15 mouse cellular contexts compared by ENCODE assay signal in genomic region chr4:41000842-41001639, GRCm38 (mm10). TPM values are rescaled to one million over a fixed set of nuclear protein-coding genes. Genes with fewer than 3 reads are reported as not detected.
DNase-seq lines count a peak whose midpoint lies in the region; ATAC-seq and TF ChIP-seq lines count a peak whose summit lies in the region.
"Had no signal": no experiment of that assay in that cellular context is flagged by ENCODE, and none has a peak within 500 bp of the region (broad histone marks: within the 10 kb centered on the region; RNA-seq: fewer than 3 reads in every experiment).

No protein-coding gene starts in this region.

- WGBS in midbrain, postnatal 0 days: 92% methylated on average over 9 of the region's 9 CpGs
- WGBS in forebrain, embryonic 16.5 days: 90% methylated on average over 9 of the region's 9 CpGs

- DNase-seq in CD4-positive, CD25-positive, alpha-beta regulatory T cell, adult 2 months (ENCODE audit: low read depth, low spot score): peak; percentile 40
- no peak for DNase-seq in layer of hippocampus, adult 2 months (ENCODE audit: low spot score in 2 of 2)
- no peak for DNase-seq in layer of hippocampus, adult 11-12 months (ENCODE audit: low spot score)
- peak; percentile 19 to 26 for DNase-seq in B cell, adult 2 months
- DNase-seq in ZHBTc4 (ENCODE audit: low read depth, low spot score): peak; percentile 69
- DNase-seq in midbrain, postnatal 0 days (ENCODE audit: low spot score): no peak
- DNase-seq: cerebellum, adult 11 months; heart, adult 18-20 months; heart, postnatal 14 days had no signal

- H3K9me3 ChIP-seq in midbrain, postnatal 0 days (ENCODE audit: low read length): no peaks in the 10 kb centered on the region
- H3K9me3 ChIP-seq in forebrain, embryonic 16.5 days (ENCODE audit: control insufficient read depth, low read length): no peaks in the 10 kb centered on the region
- H3K9me3 ChIP-seq: liver, embryonic 15.5 days; midbrain, embryonic 10.5 days had no signal

- H3K27ac ChIP-seq in layer of hippocampus, adult 2 months: peak overlapping the region; percentile 43; the same call in 1 of the 2 replicates
- no peak overlapping the region for H3K27ac ChIP-seq in midbrain, postnatal 0 days (ENCODE audit: low read depth, low read length)
- H3K27ac ChIP-seq in forebrain, embryonic 16.5 days (ENCODE audit: low read length): no peak overlapping the region
- H3K27ac ChIP-seq: liver, embryonic 15.5 days; midbrain, embryonic 10.5 days had no signal

- peak; percentile 54 for TF ChIP-seq CTCF in layer of hippocampus, adult 2 months (conservative IDR thresholded peaks at IDR 0.05)
- no peak for TF ChIP-seq CTCF in midbrain, postnatal 0 days (IDR thresholded peaks at IDR 0.05)

- H3K27me3 ChIP-seq in midbrain, postnatal 0 days (ENCODE audit: insufficient read depth, low read length): no peaks in the 10 kb centered on the region
- H3K27me3 ChIP-seq in forebrain, embryonic 16.5 days (replicated peaks; ENCODE audit: control insufficient read depth, insufficient read depth, low read length): no peaks in the 10 kb centered on the region
- H3K27me3 ChIP-seq: liver, embryonic 15.5 days had no signal

- H3K4me2 ChIP-seq in midbrain, postnatal 0 days (ENCODE audit: low read depth, low read length, poor library complexity, severe bottlenecking): no peak overlapping the region
- no peak overlapping the region for H3K4me2 ChIP-seq in forebrain, embryonic 16.5 days (ENCODE audit: low read length)
- H3K4me2 ChIP-seq: liver, embryonic 15.5 days had no signal

- H3K9ac ChIP-seq in midbrain, postnatal 0 days (replicated peaks; ENCODE audit: low read length, poor library complexity, severe bottlenecking): no peak overlapping the region
- H3K9ac ChIP-seq in forebrain, embryonic 16.5 days (replicated peaks; ENCODE audit: low read depth, low read length): no peak overlapping the region
- H3K9ac ChIP-seq: liver, embryonic 15.5 days had no signal

- no peak overlapping the region for H3K4me3 ChIP-seq in layer of hippocampus, adult 2 months
- no peak overlapping the region for H3K4me3 ChIP-seq in midbrain, postnatal 0 days (ENCODE audit: low read depth, low read length)
- H3K4me3 ChIP-seq in forebrain, embryonic 16.5 days (replicated peaks; ENCODE audit: low read length): no peak overlapping the region
- H3K4me3 ChIP-seq: erythroblast, embryonic 14.5 days; liver, embryonic 15.5 days; midbrain, embryonic 10.5 days had no signal

- no peaks in the 10 kb centered on the region for H3K4me1 ChIP-seq in midbrain, postnatal 0 days (ENCODE audit: insufficient read depth, low read length)
- H3K4me1 ChIP-seq in forebrain, embryonic 16.5 days (replicated peaks; ENCODE audit: control insufficient read depth, insufficient read depth, low read length): no peaks in the 10 kb centered on the region
- H3K4me1 ChIP-seq: midbrain, embryonic 10.5 days had no signal

- H3K36me3 ChIP-seq in midbrain, postnatal 0 days (ENCODE audit: insufficient read depth, low read length): peaks cover 74% of the 10 kb centered on the region
- H3K36me3 ChIP-seq in forebrain, embryonic 16.5 days (ENCODE audit: control insufficient read depth, insufficient read depth): peaks cover 56% of the 10 kb centered on the region

- ATAC-seq in CD4-positive, CD25-positive, alpha-beta regulatory T cell, adult 4 months: no peak
- no peak for ATAC-seq in midbrain, postnatal 0 days (ENCODE audit: low FRiP score)
- ATAC-seq in forebrain, embryonic 16.5 days: no peak

RNA-seq across cellular contexts. Expression of gene Nfx1, which starts 30.3 kb away (rescaled TPM):
- polyA plus RNA-seq in CD4-positive, CD25-positive, alpha-beta regulatory T cell, adult 4 months (2017; shearing (Covaris generic)): 100 to 1,000 TPM; 123 to 176 TPM
- total RNA-seq in layer of hippocampus, adult 2 months (2021): 10 to 100 TPM; 72.0 to 77.1 TPM
- 63.1 and 74.4 TPM in 2 replicates for total RNA-seq in midbrain, postnatal 0 days (2014; rRNA removed)
- 70.6 and 76.3 TPM in 2 replicates for polyA plus RNA-seq in midbrain, postnatal 0 days (2015; fragmentation: Nextera tagmentation; extraction: Ambion mirVana)
- polyA plus RNA-seq in forebrain, embryonic 16.5 days (2015; fragmentation: Nextera tagmentation; extraction: Ambion mirVana): 133 and 141 TPM in 2 replicates

RNA-seq across cellular contexts. Expression of gene Aqp7, which starts 46.9 kb away (rescaled TPM):
- not detected for polyA plus RNA-seq in CD4-positive, CD25-positive, alpha-beta regulatory T cell, adult 4 months (2017; shearing (Covaris generic))
- under 1 TPM in 1 of 2 experiments, not detected in 1; 0.28 TPM for total RNA-seq in layer of hippocampus, adult 2 months (2021)
- total RNA-seq in midbrain, postnatal 0 days (2014; rRNA removed): not detected in 2 replicates
- polyA plus RNA-seq in midbrain, postnatal 0 days (2015; fragmentation: Nextera tagmentation; extraction: Ambion mirVana): not detected in 2 replicates
- 0.11 TPM in 1 of 2 replicates, not detected in the other for polyA plus RNA-seq in forebrain, embryonic 16.5 days (2015; fragmentation: Nextera tagmentation; extraction: Ambion mirVana)
- total RNA-seq: left cerebral cortex, postnatal 25 days had no signal
- polyA plus RNA-seq: erythroblast, embryonic 14.5 days had no signal

RNA-seq across cellular contexts. Expression of gene Chmp5, which starts 52.8 kb away (rescaled TPM):
- polyA plus RNA-seq in CD4-positive, CD25-positive, alpha-beta regulatory T cell, adult 4 months (2017; shearing (Covaris generic)): 100 to 1,000 TPM; 106 to 129 TPM
- 10 to 100 TPM; 81.5 to 84.7 TPM for total RNA-seq in layer of hippocampus, adult 2 months (2021)
- 65.2 and 66.9 TPM in 2 replicates for total RNA-seq in midbrain, postnatal 0 days (2014; rRNA removed)
- polyA plus RNA-seq in midbrain, postnatal 0 days (2015; fragmentation: Nextera tagmentation; extraction: Ambion mirVana): 131 and 137 TPM in 2 replicates
- 167 and 183 TPM in 2 replicates for polyA plus RNA-seq in forebrain, embryonic 16.5 days (2015; fragmentation: Nextera tagmentation; extraction: Ambion mirVana)

RNA-seq across cellular contexts. Expression of gene Bag1, which starts 52.9 kb away (rescaled TPM):
- 10 to 100 TPM; 10.0 to 15.8 TPM for polyA plus RNA-seq in CD4-positive, CD25-positive, alpha-beta regulatory T cell, adult 4 months (2017; shearing (Covaris generic))
- total RNA-seq in layer of hippocampus, adult 2 months (2021): 100 to 1,000 TPM; 149 to 151 TPM
- total RNA-seq in midbrain, postnatal 0 days (2014; rRNA removed): 92.3 and 114 TPM in 2 replicates
- 163 and 170 TPM in 2 replicates for polyA plus RNA-seq in midbrain, postnatal 0 days (2015; fragmentation: Nextera tagmentation; extraction: Ambion mirVana)
- 180 and 214 TPM in 2 replicates for polyA plus RNA-seq in forebrain, embryonic 16.5 days (2015; fragmentation: Nextera tagmentation; extraction: Ambion mirVana)

Comparison
In these comparisons a context has a peak if more than half of its experiments do, and no peak if none do; other contexts are left out.
1. DNase-seq: peak in CD4-positive, CD25-positive, alpha-beta regulatory T cell, adult 2 months (single experiment), B cell, adult 2 months (2 of 2) and ZHBTc4 (single experiment); none in layer of hippocampus, adult 2 months (0 of 2), layer of hippocampus, adult 11-12 months (single experiment) and midbrain, postnatal 0 days (single experiment).